Mouse (Mus musculus): ENCODE results near the gene Pnpla1. TPM values are rescaled to one million over a fixed set of nuclear protein-coding genes. Genes with fewer than 3 reads are reported as not detected.

Pnpla1 gene
- polyA plus RNA-seq, 1 experiment from 2014 or later: 0.08 TPM

DNA sequence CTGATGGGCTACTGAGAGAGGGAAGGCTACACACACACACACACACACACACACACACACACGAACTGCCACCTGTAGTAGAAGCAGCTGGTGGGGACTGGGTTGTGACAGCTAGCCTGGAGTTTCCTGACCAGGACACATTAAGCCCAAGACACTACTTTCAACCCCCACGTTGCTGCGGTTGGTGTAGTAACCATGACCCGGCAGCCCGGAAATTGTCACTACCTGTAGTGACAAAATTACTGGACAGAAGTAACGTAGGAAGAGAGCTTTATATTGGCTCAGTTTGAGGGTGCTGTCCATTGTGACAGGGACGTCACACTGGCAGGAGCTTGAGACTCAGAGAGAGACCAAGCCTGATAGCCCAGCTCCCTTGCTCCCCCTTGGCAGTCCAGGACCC lies 14.1 kb downstream of the Pnpla1 start:
- Histone ChIP-seq H3K4me2 (ENCODE audit: low read depth, low read length) (no peak overlapping the region), H3K27me3 (ENCODE audit: control insufficient read depth, insufficient read depth, low read depth, low read length) (no peaks in the 10 kb centered on the region), H3K36me3 (ENCODE audit: control insufficient read depth, insufficient read depth) (no peaks in the 10 kb centered on the region), H3K27ac (ENCODE audit: low read length) (no peak overlapping the region), H3K4me1 (ENCODE audit: control insufficient read depth, low read depth, low read length) (no peaks in the 10 kb centered on the region; the same call in 1 of the 2 replicates), H3K9me3 (replicated peaks; ENCODE audit: control insufficient read depth, low read length) (no peaks in the 10 kb centered on the region), H3K4me3 (ENCODE audit: low read depth, low read length) (no peak overlapping the region), H3K9ac (ENCODE audit: low read depth, low read length) (no peak overlapping the region)
- ATAC-seq (ENCODE audit: low read depth): no peak
- WGBS (ENCODE audit: insufficient replicate concordance): 67% methylated on average over 7 of the region's 7 CpGs

DNA sequence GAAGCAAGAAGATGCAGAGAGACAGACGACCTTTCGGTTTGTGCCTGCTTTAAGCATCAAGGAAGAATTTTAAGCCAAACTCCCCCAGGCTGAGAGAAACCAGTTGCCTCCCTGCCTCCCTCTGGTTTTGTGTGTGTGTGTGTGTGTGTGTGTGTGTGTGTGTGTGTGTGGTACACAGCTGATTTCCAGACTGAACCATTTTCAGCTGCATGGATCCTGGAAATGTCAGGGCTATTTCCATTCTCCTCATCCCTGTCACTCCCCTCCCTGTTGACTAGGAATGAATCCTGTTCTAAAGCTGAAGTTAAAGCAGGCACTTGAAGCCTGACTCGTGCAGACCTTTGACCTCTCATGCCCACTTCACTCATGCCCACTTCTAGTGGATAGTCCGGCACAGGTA lies 16.0 kb downstream of the Pnpla1 start:
- no peak overlapping the region for H3K4me3 ChIP-seq (ENCODE audit: low read depth, low read length)
- H3K27ac ChIP-seq (ENCODE audit: low read length): no peak overlapping the region
- H3K9me3 ChIP-seq (replicated peaks; ENCODE audit: control insufficient read depth, low read length): no peaks in the 10 kb centered on the region
- no peaks in the 10 kb centered on the region; the same call in 1 of the 2 replicates for H3K27me3 ChIP-seq (ENCODE audit: control insufficient read depth, insufficient read depth, low read depth, low read length)
- no peaks in the 10 kb centered on the region; the same call in 1 of the 2 replicates for H3K4me1 ChIP-seq (ENCODE audit: control insufficient read depth, low read depth, low read length)
- ATAC-seq (ENCODE audit: low read depth): no peak
- H3K9ac ChIP-seq (ENCODE audit: low read depth, low read length): no peak overlapping the region
- 57% methylated on average over 4 of the region's 4 CpGs for WGBS (ENCODE audit: insufficient replicate concordance)
- no peak overlapping the region for H3K4me2 ChIP-seq (ENCODE audit: low read depth, low read length)
- H3K36me3 ChIP-seq (ENCODE audit: control insufficient read depth, insufficient read depth): no peaks in the 10 kb centered on the region

DNA sequence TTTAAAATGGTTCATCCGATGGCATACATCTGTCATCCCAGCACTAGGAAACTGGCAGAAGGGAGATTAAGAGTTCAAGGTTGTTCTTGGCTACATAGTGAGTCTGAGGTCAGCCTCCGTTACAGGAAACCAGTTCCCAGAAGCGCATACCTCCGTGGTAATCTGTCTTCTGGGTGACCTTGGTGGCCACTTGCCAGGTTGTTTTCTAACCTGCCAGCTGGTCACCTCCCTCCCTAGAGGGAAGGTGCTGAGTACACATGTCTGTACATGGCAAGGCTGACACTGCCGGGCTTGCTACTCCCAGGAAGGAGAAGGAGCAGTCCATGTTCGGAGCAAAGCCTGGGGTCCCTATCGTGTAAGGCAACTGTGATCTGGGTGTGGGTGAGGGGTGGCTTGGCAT lies 16.6 kb downstream of the Pnpla1 start:
- no peak overlapping the region for H3K9ac ChIP-seq (ENCODE audit: low read depth, low read length)
- no peak for ATAC-seq (ENCODE audit: low read depth)
- H3K27me3 ChIP-seq (ENCODE audit: control insufficient read depth, insufficient read depth, low read depth, low read length): no peaks in the 10 kb centered on the region; the same call in 1 of the 2 replicates
- H3K9me3 ChIP-seq (replicated peaks; ENCODE audit: control insufficient read depth, low read length): no peaks in the 10 kb centered on the region
- H3K4me2 ChIP-seq (ENCODE audit: low read depth, low read length): no peak overlapping the region
- no peak overlapping the region for H3K4me3 ChIP-seq (ENCODE audit: low read depth, low read length)
- H3K4me1 ChIP-seq (ENCODE audit: control insufficient read depth, low read depth, low read length): no peaks in the 10 kb centered on the region; the same call in 1 of the 2 replicates
- H3K27ac ChIP-seq (ENCODE audit: low read length): no peak overlapping the region
- H3K36me3 ChIP-seq (ENCODE audit: control insufficient read depth, insufficient read depth): no peaks in the 10 kb centered on the region
- WGBS (ENCODE audit: insufficient replicate concordance): 59% methylated on average over 7 of the region's 7 CpGs

DNA sequence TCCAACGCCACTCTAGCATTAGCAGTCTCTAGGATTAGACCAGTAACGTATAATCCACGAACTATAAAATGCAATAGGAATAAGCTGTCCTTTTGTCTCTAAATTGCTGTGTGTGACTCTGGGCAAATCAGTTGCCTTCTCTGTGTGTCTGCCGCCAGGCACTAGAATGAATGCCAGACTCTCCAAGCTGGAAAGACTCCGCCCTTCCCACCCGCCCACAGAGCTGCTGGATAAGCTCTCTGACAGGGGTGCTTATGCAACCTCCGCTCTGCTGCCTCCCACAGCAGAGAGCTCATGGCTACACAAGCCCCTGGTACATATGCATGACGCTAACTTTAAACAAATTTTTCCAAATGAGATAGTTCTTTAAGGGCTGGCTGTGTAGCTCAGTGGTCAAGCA lies 17.1 kb downstream of the Pnpla1 start:
- Histone ChIP-seq H3K9ac (ENCODE audit: low read depth, low read length) (no peak overlapping the region), H3K4me2 (ENCODE audit: low read depth, low read length) (no peak overlapping the region), H3K4me1 (ENCODE audit: control insufficient read depth, low read depth, low read length) (no peaks in the 10 kb centered on the region; the same call in 1 of the 2 replicates), H3K9me3 (replicated peaks; ENCODE audit: control insufficient read depth, low read length) (no peaks in the 10 kb centered on the region), H3K4me3 (ENCODE audit: low read depth, low read length) (no peak overlapping the region), H3K27me3 (ENCODE audit: control insufficient read depth, insufficient read depth, low read depth, low read length) (no peaks in the 10 kb centered on the region; the same call in 1 of the 2 replicates), H3K36me3 (ENCODE audit: control insufficient read depth, insufficient read depth) (no peaks in the 10 kb centered on the region), H3K27ac (ENCODE audit: low read length) (no peak overlapping the region)
- ATAC-seq (ENCODE audit: low read depth): peak; percentile 74
- 43% methylated on average over 8 of the region's 8 CpGs for WGBS (ENCODE audit: insufficient replicate concordance)

DNA sequence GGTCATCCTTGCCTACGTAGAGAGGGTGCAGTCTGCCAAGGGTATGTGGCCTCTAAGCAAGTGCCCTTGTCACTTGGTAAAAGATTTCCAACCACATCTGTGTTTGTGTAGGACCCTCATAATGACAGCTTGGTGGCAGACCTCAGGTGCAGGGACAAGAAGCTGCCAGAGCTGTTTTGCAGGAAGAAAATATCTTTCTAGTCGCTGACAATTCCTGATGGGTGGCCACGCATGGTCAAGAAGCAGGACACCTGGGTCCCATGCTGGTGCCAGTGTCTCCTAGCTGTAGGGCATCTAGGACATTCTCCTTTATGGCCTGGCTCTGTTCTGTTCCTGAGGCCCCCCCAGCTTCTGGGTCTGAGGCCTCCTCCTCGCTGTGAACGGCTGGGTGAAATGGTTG lies 18.1 kb downstream of the Pnpla1 start:
- Histone ChIP-seq H3K4me2 (ENCODE audit: low read depth, low read length) (no peak overlapping the region), H3K27ac (ENCODE audit: low read length) (no peak overlapping the region), H3K27me3 (ENCODE audit: control insufficient read depth, insufficient read depth, low read depth, low read length) (peaks cover 5% of the 10 kb centered on the region), H3K9me3 (replicated peaks; ENCODE audit: control insufficient read depth, low read length) (no peaks in the 10 kb centered on the region), H3K9ac (ENCODE audit: low read depth, low read length) (no peak overlapping the region), H3K4me3 (ENCODE audit: low read depth, low read length) (no peak overlapping the region), H3K36me3 (ENCODE audit: control insufficient read depth, insufficient read depth) (no peaks in the 10 kb centered on the region), H3K4me1 (ENCODE audit: control insufficient read depth, low read depth, low read length) (no peaks in the 10 kb centered on the region; the same call in 1 of the 2 replicates)
- WGBS (ENCODE audit: insufficient replicate concordance): 58% methylated on average over 5 of the region's 5 CpGs
- ATAC-seq (ENCODE audit: low read depth): no peak

DNA sequence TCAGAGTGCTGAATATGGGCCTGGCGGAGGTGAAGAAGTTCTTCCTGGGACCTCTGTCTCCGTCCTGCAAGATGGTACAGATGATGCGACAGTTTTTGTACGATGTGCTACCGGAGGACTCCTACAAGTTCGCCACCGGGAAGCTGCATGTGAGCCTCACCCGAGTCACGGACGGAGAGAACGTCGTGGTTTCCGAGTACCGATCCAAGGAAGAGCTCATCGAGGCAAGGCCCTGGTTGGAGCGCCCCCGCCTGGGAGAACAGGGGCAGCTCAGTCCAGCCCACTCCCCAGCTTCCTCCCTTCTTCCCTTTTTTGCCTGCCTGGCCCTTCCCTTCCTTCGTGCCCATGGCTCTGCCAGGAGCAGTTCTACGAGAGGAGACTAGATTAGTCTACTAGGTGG lies 18.6 kb downstream of the Pnpla1 start:
- H3K4me3 ChIP-seq (ENCODE audit: low read depth, low read length): no peak overlapping the region
- H3K36me3 ChIP-seq (ENCODE audit: control insufficient read depth, insufficient read depth): no peaks in the 10 kb centered on the region
- WGBS (ENCODE audit: insufficient replicate concordance): 16% methylated on average over 19 of the region's 19 CpGs
- no peaks in the 10 kb centered on the region; the same call in 1 of the 2 replicates for H3K4me1 ChIP-seq (ENCODE audit: control insufficient read depth, low read depth, low read length)
- ATAC-seq (ENCODE audit: low read depth): no peak
- no peak overlapping the region for H3K9ac ChIP-seq (ENCODE audit: low read depth, low read length)
- no peak overlapping the region for H3K27ac ChIP-seq (ENCODE audit: low read length)
- no peaks in the 10 kb centered on the region for H3K9me3 ChIP-seq (replicated peaks; ENCODE audit: control insufficient read depth, low read length)
- no peak overlapping the region for H3K4me2 ChIP-seq (ENCODE audit: low read depth, low read length)
- H3K27me3 ChIP-seq (ENCODE audit: control insufficient read depth, insufficient read depth, low read depth, low read length): peaks cover 5% of the 10 kb centered on the region

DNA sequence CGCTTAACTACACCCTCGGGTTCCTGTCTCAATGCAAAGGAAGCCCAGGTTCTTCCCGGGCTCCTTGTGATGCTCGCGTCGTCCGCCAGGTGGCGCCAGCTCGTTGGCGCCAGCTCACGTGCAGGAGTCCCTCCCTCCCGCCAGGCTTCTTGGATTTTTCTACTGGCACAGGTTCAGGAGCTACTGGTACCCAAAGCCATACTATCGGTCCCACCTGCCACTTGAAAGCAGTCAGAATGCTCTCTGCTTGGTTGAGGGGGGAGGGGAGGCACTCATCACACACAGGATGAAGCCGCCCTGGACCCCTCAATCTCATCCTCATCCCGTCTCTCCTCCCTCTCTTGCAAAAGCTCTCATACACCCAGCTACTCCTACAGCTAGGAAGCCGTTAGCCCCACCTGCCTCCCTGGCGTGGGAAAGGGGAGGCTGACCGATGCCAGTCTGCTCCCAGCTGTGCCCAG lies 21.8 kb downstream of the Pnpla1 start:
- H3K27ac ChIP-seq (ENCODE audit: low read length): no peak overlapping the region
- H3K27me3 ChIP-seq (ENCODE audit: control insufficient read depth, insufficient read depth, low read depth, low read length): peaks cover 5% of the 10 kb centered on the region
- WGBS (ENCODE audit: insufficient replicate concordance): 9% methylated on average over 18 of the region's 18 CpGs
- H3K4me1 ChIP-seq (ENCODE audit: control insufficient read depth, low read depth, low read length): no peaks in the 10 kb centered on the region; the same call in none of the 2 replicates
- H3K36me3 ChIP-seq (ENCODE audit: control insufficient read depth, insufficient read depth): no peaks in the 10 kb centered on the region
- no peak overlapping the region for H3K4me2 ChIP-seq (ENCODE audit: low read depth, low read length)
- ATAC-seq (ENCODE audit: low read depth): no peak
- no peak overlapping the region for H3K9ac ChIP-seq (ENCODE audit: low read depth, low read length)
- no peak overlapping the region for H3K4me3 ChIP-seq (ENCODE audit: low read depth, low read length)
- no peaks in the 10 kb centered on the region for H3K9me3 ChIP-seq (replicated peaks; ENCODE audit: control insufficient read depth, low read length)

DNA sequence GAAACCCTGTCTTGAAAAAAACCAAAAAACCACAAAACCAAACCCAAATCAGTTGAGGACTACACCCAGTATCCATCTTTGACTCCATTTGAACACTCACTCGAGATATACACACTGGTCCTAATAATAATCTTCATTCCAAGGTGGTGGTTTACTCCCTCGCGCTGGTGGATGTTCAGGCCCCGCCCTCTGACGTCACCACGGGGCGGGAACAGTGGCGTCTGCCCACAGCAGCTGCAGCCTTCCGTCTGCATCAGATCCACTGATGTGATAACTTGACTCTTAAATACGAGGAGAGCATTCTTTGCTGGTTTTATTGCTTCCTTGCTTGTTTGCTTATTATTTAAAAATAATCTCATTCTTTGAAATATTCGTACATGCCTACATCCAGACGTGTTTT lies 24.1 kb downstream of the Pnpla1 start:
- Histone ChIP-seq H3K36me3 (ENCODE audit: control insufficient read depth, insufficient read depth) (no peaks in the 10 kb centered on the region), H3K4me3 (ENCODE audit: low read depth, low read length) (no peak overlapping the region), H3K4me2 (ENCODE audit: low read depth, low read length) (peak overlapping the region; percentile 29; the same call in 1 of the 2 replicates), H3K27me3 (ENCODE audit: control insufficient read depth, insufficient read depth, low read depth, low read length) (peaks cover 5% of the 10 kb centered on the region), H3K4me1 (ENCODE audit: control insufficient read depth, low read depth, low read length) (no peaks in the 10 kb centered on the region; the same call in none of the 2 replicates), H3K9ac (ENCODE audit: low read depth, low read length) (no peak overlapping the region), H3K9me3 (replicated peaks; ENCODE audit: control insufficient read depth, low read length) (no peaks in the 10 kb centered on the region), H3K27ac (ENCODE audit: low read length) (no peak overlapping the region)
- 0 out of 2 replicates have a peak, but pooled peaks have one; percentile 35 for ATAC-seq (ENCODE audit: low read depth)
- WGBS (ENCODE audit: insufficient replicate concordance): 3% methylated on average over 12 of the region's 12 CpGs

DNA sequence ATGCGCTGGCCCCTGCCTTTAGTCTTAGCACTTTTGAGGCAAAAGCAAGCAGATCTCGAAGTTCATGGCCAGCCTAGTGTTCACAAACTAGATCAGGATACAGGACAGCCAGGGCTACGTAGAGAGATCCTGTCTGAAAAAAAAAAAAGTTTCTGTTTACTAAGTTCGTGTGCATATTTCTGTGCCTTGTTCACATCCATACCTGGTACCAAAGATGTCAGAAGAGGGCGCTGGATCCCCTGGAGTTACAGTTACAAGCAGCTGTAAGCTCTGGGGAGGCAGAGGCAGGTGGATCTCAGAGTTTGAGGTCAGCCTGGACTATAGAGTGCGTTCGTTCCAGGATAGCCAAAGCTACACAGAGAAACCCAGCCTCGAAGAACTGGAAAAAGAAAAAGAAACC lies 24.6 kb downstream of the Pnpla1 start:
- Histone ChIP-seq H3K4me2 (ENCODE audit: low read depth, low read length) (no peak overlapping the region), H3K9ac (ENCODE audit: low read depth, low read length) (no peak overlapping the region), H3K27me3 (ENCODE audit: control insufficient read depth, insufficient read depth, low read depth, low read length) (peaks cover 5% of the 10 kb centered on the region), H3K27ac (ENCODE audit: low read length) (no peak overlapping the region), H3K4me1 (ENCODE audit: control insufficient read depth, low read depth, low read length) (no peaks in the 10 kb centered on the region; the same call in none of the 2 replicates), H3K9me3 (replicated peaks; ENCODE audit: control insufficient read depth, low read length) (no peaks in the 10 kb centered on the region), H3K4me3 (ENCODE audit: low read depth, low read length) (no peak overlapping the region), H3K36me3 (ENCODE audit: control insufficient read depth, insufficient read depth) (no peaks in the 10 kb centered on the region)
- 36% methylated on average over 8 of the region's 8 CpGs for WGBS (ENCODE audit: insufficient replicate concordance)
- ATAC-seq (ENCODE audit: low read depth): no peak
